Mouse (Mus musculus): ENCODE measurements around the gene Neurog2. TPM values are rescaled to one million over a fixed set of nuclear protein-coding genes. Genes with fewer than 3 reads are reported as not detected.

The Neurog2 gene
- total RNA-seq (2021) = 1 to 10 TPM; 2.1 to 2.4 TPM
- long read RNA-seq, partial matches to known transcripts = 0 of 2 reads
- long read RNA-seq, other reads (novel, unspliced or antisense) = 0 of 2 reads

- peak in 1 of 2 experiments; percentile 49 for DNase-seq (ENCODE audit: low spot score in 2 of 2)
Measured at GRCm38 (mm10) chr3:127633080-127634032, at the start of gene Neurog2. Gene Neurog2, plus strand, starts transcription at chr3:127633135.

- DNase-seq (ENCODE audit: low spot score in 2 of 2) = no peak
Measured at GRCm38 (mm10) chr3:127597136-127597535, 35.8 kb upstream of the Neurog2 start.

- DNase-seq (ENCODE audit: low spot score in 2 of 2) = no peak
Measured at GRCm38 (mm10) chr3:127608109-127608508, 24.8 kb upstream of the Neurog2 start.

GRCm38 (mm10) chr3:127625296-127625695 lies 7.6 kb upstream of the Neurog2 start:
- DNase-seq (ENCODE audit: low spot score in 2 of 2) = peak; percentile 81 to 85

GRCm38 (mm10) chr3:127625701-127626399 lies 7.1 kb upstream of the Neurog2 start:
- DNase-seq (ENCODE audit: low spot score in 2 of 2) = peak in 1 of 2 experiments; percentile 17

GRCm38 (mm10) chr3:127626524-127626923 lies 6.4 kb upstream of the Neurog2 start:
- DNase-seq (ENCODE audit: low spot score in 2 of 2) = no peak

GRCm38 (mm10) chr3:127627151-127627955 lies 5.6 kb upstream of the Neurog2 start:
- DNase-seq (ENCODE audit: low spot score in 2 of 2) = no peak

- no peak for DNase-seq (ENCODE audit: low spot score in 2 of 2)
Measured at GRCm38 (mm10) chr3:127627956-127628310, 5.0 kb upstream of the Neurog2 start.

- no peak for DNase-seq (ENCODE audit: low spot score in 2 of 2)
Measured at GRCm38 (mm10) chr3:127628311-127629184, 4.4 kb upstream of the Neurog2 start.

GRCm38 (mm10) chr3:127630190-127630589 lies 2.7 kb upstream of the Neurog2 start:
- no peak for DNase-seq (ENCODE audit: low spot score in 2 of 2)

GRCm38 (mm10) chr3:127630735-127631372 lies 2.1 kb upstream of the Neurog2 start:
- no peak for DNase-seq (ENCODE audit: low spot score in 2 of 2)

- no peak for DNase-seq (ENCODE audit: low spot score in 2 of 2)
Measured at GRCm38 (mm10) chr3:127631582-127631981, 1.4 kb upstream of the Neurog2 start.

GRCm38 (mm10) chr3:127632531-127632930 lies 404 bp upstream of the Neurog2 start:
- DNase-seq (ENCODE audit: low spot score in 2 of 2) = peak; percentile 36 to 53

GRCm38 (mm10) chr3:127634101-127634983 lies 1.4 kb downstream of the Neurog2 start:
- DNase-seq (ENCODE audit: low spot score in 2 of 2) = peak; percentile 78 to 88

- DNase-seq (ENCODE audit: low spot score in 2 of 2) = no peak
Measured at GRCm38 (mm10) chr3:127634984-127635349, 2.0 kb downstream of the Neurog2 start.

GRCm38 (mm10) chr3:127639875-127640761 lies 7.2 kb downstream of the Neurog2 start:
- DNase-seq (ENCODE audit: low spot score in 2 of 2) = peak; percentile 66 to 71
